Mouse (Mus musculus) olfactory bulb, adult 2 months (tissue): ENCODE data around the gene Gm48551.

Experiments
- CTCF ChIP-seq: fragments of 200-500 bp; IDR thresholded peaks from 2 replicates; pipeline ENCODE4 v1.5.1; 2012; ENCODE audit warnings: low read depth, mild to moderate bottlenecking, low read length, moderate library complexity; ENCODE audit not compliant: insufficient read depth
- POLR2A ChIP-seq: fragments of 200-500 bp; IDR thresholded peaks from 2 replicates; pipeline ENCODE4 v1.6.1; 2012; ENCODE audit warnings: mild to moderate bottlenecking, low read depth, low read length, moderate library complexity; ENCODE audit not compliant: insufficient read depth

- peak; percentile 93 for TF ChIP-seq CTCF
- no peak for TF ChIP-seq POLR2A
Observed at GRCm38 (mm10) chr10:81389801-81390677, 5.8 kb downstream of the Gm48551 start.
